Mouse (Mus musculus): ENCODE measurements around the gene Dnah2. TPM values are rescaled to one million over a fixed set of nuclear protein-coding genes. Genes with fewer than 3 reads are reported as not detected.
A peak's percentile ranks its signal among the peaks of the same experiment; 100 is the strongest.

Dnah2 gene
- total RNA-seq, 2 experiments from 2014 or later: 2.2 to 3.7 TPM

- DNase-seq (ENCODE audit: low spot score in 2 of 2): no peak
Measured at GRCm38 (mm10) chr11:69421131-69421977, 127.6 kb downstream of the Dnah2 start.

DNA sequence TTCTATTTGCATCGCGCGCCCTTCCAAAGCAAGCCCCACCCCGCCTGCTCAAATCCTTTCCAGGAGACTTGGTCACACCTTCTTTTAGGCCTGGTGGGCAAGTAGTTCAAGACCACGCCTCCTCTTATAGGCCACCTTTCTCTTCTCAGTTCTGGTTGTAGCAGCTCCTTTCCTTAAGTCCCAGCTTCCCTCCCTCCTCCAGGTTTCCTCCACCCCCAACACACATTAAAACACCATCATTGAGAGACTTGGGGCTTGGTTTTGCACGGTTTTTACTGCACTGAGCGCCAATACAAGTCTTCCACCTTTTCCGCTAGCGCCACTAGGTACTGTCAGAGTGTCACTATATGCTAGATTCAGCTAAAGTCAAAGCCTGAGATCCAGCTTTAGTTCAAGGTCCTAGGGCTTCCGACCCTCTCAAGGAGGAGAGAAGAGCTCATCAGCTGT, 128.3 kb downstream of the Dnah2 start:
- no peak for DNase-seq (ENCODE audit: low spot score in 2 of 2)

- DNase-seq (ENCODE audit: low spot score in 2 of 2): no peak
Measured at GRCm38 (mm10) chr11:69419813-69420553, 128.9 kb downstream of the Dnah2 start.

- peak; percentile 44 to 62 for DNase-seq (ENCODE audit: low spot score in 2 of 2)
Measured at GRCm38 (mm10) chr11:69419443-69419812, 129.5 kb downstream of the Dnah2 start.

DNA sequence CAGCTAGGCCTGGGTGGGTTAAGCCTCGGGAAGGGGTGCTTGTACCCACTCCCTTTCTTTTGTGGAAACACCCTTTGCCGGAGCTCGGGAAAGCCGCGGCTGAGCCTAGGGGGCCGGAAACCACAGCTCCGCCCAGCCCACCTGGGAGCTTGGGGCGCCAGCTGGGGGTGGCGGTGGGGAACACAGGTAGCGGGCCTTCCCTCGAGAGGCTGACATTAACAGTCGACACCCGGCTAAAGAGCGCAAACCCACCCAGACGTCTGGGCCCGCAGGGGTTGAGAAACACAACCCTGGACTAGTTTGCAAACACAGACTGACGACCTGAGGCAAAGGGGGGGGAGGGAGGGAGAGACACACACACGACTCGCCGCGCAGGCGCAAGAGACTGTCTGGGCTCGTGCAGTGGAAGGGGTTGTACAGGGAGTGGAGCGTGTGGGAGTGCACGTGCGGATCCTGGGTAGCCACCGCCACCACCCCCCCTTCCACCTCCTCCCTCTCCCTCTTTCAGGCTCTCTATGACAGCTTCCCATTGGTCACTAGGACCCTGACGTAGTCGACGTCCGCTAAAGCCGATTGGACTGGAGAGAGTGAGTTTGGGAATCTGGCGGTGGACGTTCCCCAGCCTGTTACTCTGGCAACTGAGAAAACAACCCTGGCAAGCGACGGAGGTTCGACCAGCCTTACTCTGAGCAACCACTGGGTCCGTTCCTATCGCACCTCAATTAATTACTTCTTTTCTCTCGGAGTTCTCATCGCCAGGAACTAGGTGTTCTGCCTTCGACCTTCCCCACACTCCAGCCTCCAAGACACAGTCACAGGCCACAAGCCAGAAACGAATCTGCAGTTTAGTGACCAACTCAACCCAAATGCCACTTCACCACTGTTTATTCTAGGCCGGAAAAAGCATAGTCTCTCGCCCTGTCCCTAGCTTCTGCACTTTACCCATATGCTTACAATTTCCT, 130.1 kb downstream of the Dnah2 start:
- DNase-seq (ENCODE audit: low spot score in 2 of 2): peak; percentile 83 to 92

DNA sequence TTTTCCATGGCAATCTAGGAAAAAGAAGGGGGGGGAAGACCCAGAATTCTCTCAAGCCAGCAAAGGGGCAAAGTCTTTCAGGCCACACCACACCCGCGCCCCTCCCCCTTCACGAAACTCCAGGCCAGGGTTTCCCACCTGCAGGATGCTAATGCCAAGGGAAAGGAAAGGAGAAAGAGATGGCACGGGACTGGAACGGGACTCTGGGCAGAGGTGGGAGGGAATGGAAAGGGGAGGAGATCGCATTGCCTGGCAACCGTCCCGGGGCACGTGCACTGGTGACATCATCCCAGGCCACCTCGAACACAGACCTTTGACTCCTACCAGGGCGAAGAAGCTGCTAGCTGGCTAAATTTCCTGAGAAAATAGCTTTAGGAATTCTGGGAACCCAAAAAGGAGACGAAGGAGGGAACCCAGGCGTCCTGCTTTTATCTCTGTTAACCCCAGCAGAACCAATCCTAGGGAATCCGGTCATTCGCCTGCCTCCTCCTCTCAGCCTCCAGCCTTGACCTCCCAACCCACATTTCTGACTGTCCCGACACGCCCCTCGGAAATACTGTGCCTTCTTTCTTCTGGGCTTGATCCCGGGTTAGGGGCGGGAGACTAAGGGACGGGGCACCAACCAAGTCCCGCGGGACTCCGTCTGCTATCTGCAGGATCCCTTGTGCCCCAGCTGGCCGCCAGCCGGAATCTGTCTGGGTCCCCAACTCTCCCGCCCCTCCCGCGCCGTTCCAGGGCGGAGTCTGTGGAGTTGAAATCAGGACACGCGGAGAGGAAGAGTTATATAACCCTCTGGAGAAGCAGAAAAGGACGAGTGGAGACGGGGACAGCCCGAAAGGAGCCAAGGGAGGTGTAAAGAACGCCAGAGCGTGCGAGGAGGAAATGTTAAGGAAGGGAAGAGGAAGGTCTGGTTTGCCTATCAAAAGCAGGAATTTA, 131.2 kb downstream of the Dnah2 start:
- DNase-seq (ENCODE audit: low spot score in 2 of 2): peak; percentile 79 to 88

GRCm38 (mm10) chr11:69416921-69417448, 131.9 kb downstream of the Dnah2 start:
- no peak for DNase-seq (ENCODE audit: low spot score in 2 of 2)

- no peak for DNase-seq (ENCODE audit: low spot score in 2 of 2)
Measured at GRCm38 (mm10) chr11:69416509-69416908, 132.4 kb downstream of the Dnah2 start.

DNA sequence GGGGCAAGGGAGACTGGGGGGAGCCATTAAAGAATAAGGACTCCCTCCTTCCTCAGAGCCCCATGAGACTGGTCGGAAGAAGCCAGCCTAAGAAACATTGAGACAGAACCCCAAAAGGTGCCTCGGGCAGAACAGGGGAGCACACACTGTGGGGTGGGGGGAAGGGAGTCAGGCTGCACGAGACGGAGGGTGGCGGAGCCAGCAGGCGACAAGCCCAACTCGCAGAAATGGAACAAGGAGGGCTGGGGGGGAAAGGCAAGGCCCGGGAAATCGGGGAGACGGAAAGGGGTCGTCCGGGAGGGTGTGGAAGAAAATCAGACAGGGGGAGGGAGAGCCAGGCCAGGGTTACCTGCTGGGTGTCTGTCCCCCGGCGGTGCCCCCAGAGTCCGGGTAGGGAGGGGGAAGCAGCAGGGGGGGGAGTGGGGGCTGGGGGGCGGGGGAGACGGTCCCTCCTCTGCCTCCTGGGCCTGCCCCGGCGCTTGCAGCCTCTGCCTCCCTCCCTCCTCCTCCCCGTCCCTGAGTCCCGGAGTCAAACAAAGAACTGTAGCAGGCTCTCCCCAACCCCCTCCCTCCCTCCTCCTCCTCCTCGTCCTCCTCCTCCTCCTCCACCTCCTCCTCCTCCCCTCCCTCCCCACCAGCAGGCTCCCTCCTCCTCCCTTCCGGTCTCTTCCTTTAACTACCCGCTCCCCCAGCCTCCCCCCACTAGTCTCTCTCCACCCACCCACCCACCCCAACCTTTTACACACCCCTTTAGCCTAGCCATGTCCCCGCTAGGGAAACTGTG, 133.1 kb downstream of the Dnah2 start:
- DNase-seq (ENCODE audit: low spot score in 2 of 2): peak in 1 of 2 experiments; percentile 4

DNA sequence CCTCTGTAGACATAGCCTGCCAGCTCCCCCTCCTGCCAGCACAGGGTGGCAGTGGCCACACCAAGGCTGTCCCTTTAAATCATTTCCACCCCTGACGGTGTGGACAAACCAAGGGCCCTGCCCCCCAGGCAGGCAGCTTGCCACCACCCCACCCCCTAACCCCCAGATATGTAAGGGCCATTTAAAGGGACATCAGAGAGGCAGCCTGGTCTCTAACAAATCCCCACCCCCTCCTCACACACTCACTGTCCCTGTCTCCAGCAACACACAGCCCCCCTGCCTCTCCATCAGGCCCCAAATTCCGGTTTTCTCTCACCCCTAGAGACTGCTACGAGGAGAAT, 133.6 kb downstream of the Dnah2 start:
- peak in 1 of 2 experiments; percentile 2 for DNase-seq (ENCODE audit: low spot score in 2 of 2)

GRCm38 (mm10) chr11:69414421-69415326, 134.2 kb downstream of the Dnah2 start:
- DNase-seq (ENCODE audit: low spot score in 2 of 2): no peak

GRCm38 (mm10) chr11:69413221-69414181, 135.4 kb downstream of the Dnah2 start, which contains the start of gene Kdm6b:
TSS of gene Kdm6b (minus strand) at chr11:69413675.
- peak; percentile 32 to 48 for DNase-seq (ENCODE audit: low spot score in 2 of 2)

DNA sequence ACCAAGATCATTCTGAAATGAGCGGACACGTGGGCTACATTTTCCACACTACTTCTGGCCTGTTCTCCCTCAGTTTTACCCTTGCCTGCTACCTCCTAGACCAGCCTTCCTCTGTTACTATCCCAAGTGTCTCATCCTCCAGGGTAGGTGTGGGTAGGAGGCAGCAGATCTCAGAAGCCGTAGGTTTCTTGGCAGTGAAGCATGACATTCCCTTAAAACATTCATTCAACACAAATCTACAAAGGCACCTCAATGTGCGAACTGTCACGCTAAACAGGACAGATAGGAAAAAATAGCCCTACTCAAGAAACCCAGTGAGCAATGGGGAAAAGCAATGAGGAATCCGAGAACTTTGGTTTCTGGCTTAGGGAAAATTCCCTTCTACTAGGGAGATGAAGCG, 136.4 kb downstream of the Dnah2 start:
- DNase-seq (ENCODE audit: low spot score in 2 of 2): peak; percentile 17 to 35

- peak; percentile 59 to 64 for DNase-seq (ENCODE audit: low spot score in 2 of 2)
Measured at GRCm38 (mm10) chr11:69411538-69412203, 137.2 kb downstream of the Dnah2 start.

DNA sequence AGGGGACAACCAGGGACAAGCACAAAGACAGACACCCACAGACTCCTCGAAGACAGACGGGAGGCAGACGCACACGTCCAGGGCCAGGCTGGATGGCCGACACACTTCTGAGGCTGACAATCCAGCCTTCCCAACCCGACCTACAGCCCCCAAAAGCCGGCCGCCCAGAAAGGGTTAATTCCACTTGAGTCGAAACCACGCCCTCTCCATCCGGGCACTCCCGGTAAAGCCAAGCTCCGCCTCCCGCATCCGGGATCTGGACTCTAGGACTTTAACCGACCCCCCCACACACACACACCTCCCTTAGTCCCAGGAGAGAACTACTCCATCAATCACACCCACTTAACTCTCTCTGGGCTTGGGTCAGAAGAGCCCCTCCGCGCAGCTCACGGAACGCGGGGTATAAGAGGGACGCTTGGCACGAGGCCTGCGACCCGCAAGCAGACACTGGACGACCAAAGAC, 137.8 kb downstream of the Dnah2 start:
- DNase-seq (ENCODE audit: low spot score in 2 of 2): peak; percentile 92 to 94
